Mouse (Mus musculus): ENCODE data around the gene Rab6a. TPM values are rescaled to one million over a fixed set of nuclear protein-coding genes. Genes with fewer than 3 reads are reported as not detected.
"Not testable (repeated sequence)": the region's sequence is repeated elsewhere in the genome, so short reads cannot be mapped to it uniquely, and the experiment has no call there.

The Rab6a gene
- 10 to 100 TPM; 84.1 to 84.7 TPM for total RNA-seq (2021)

- DNase-seq: peak; percentile 98
Observed at GRCm38 (mm10) chr7:100607214-100608129, at the start of gene Rab6a. Rab6a (plus strand) TSS chr7:100607410.

GRCm38 (mm10) chr7:100559331-100559730 is 47.9 kb upstream of the Rab6a start:
- DNase-seq: no peak

GRCm38 (mm10) chr7:100561861-100562587 is 45.2 kb upstream of the Rab6a start:
- DNase-seq: no peak

GRCm38 (mm10) chr7:100567238-100567637 is 40.0 kb upstream of the Rab6a start:
- DNase-seq: not testable (repeated sequence)

GRCm38 (mm10) chr7:100569907-100570306 is 37.3 kb upstream of the Rab6a start:
- DNase-seq: no peak

GRCm38 (mm10) chr7:100570930-100571715 is 36.1 kb upstream of the Rab6a start:
- DNase-seq: no peak

- no peak for DNase-seq
Observed at GRCm38 (mm10) chr7:100572061-100572460, 35.1 kb upstream of the Rab6a start.

- no peak for DNase-seq
Observed at GRCm38 (mm10) chr7:100572704-100573103, 34.5 kb upstream of the Rab6a start.

- DNase-seq: no peak
Observed at GRCm38 (mm10) chr7:100578794-100579193, 28.4 kb upstream of the Rab6a start.

GRCm38 (mm10) chr7:100582235-100582634 is 25.0 kb upstream of the Rab6a start:
- no peak for DNase-seq

GRCm38 (mm10) chr7:100582727-100583236 is 24.4 kb upstream of the Rab6a start:
- DNase-seq: peak; percentile 92

GRCm38 (mm10) chr7:100589816-100590215 is 17.4 kb upstream of the Rab6a start:
- DNase-seq: no peak

- no peak for DNase-seq
Observed at GRCm38 (mm10) chr7:100590504-100590844, 16.7 kb upstream of the Rab6a start.

GRCm38 (mm10) chr7:100590845-100591521 is 16.2 kb upstream of the Rab6a start:
- DNase-seq: peak; percentile 83

GRCm38 (mm10) chr7:100591522-100591852 is 15.7 kb upstream of the Rab6a start:
- DNase-seq: no peak

- DNase-seq: no peak
Observed at GRCm38 (mm10) chr7:100593349-100593748, 13.9 kb upstream of the Rab6a start.

- DNase-seq: no peak
Observed at GRCm38 (mm10) chr7:100600211-100600610, 7.0 kb upstream of the Rab6a start.

- peak; percentile 73 for DNase-seq
Observed at GRCm38 (mm10) chr7:100608130-100608741, 1.0 kb downstream of the Rab6a start, which contains the start of gene Mrpl48. Mrpl48 (minus strand) TSS chr7:100608301.

- no peak for DNase-seq
Observed at GRCm38 (mm10) chr7:100608910-100609309, 1.7 kb downstream of the Rab6a start.

- no peak for DNase-seq
Observed at GRCm38 (mm10) chr7:100616121-100616857, 9.1 kb downstream of the Rab6a start.

GRCm38 (mm10) chr7:100622277-100622676 is 15.1 kb downstream of the Rab6a start:
- DNase-seq: no peak

Measured in heart, postnatal 4 days (tissue).